Mouse (Mus musculus): ENCODE results near the gene Ikzf2. TPM values are rescaled to one million over a fixed set of nuclear protein-coding genes. Genes with fewer than 3 reads are reported as not detected.

Ikzf2 gene
- 2.6 and 4.2 TPM in 2 replicates for polyA plus RNA-seq (2016; fragmentation: Nextera tagmentation; extraction: Ambion mirVana)

- H3K4me1 ChIP-seq = peaks cover 4% of the 10 kb centered on the region; the same call in 1 of the 2 replicates
- H3K27ac ChIP-seq = peak within 1 kb of the TSS; percentile 94
- no peaks in the 10 kb centered on the region for H3K9me3 ChIP-seq
- peak; percentile 88 for DNase-seq (ENCODE audit: low spot score)
- H3K4me3 ChIP-seq = peak within 1 kb of the TSS; percentile 86
- no peaks in the 10 kb centered on the region for H3K27me3 ChIP-seq (ENCODE audit: insufficient read depth, poor library complexity, severe bottlenecking)
- no peaks in the 10 kb centered on the region for H3K36me3 ChIP-seq
- under 1% methylated on average over 64 of the region's 105 CpGs for WGBS
Observed at GRCm38 (mm10) chr1:69687076-69687991, at the start of gene Ikzf2. TSS of gene Ikzf2 (minus strand) at chr1:69687245.

GRCm38 (mm10) chr1:69729729-69730128 lies 42.7 kb upstream of the Ikzf2 start:
- H3K27ac ChIP-seq = no peak overlapping the region
- no peaks in the 10 kb centered on the region for H3K27me3 ChIP-seq (ENCODE audit: insufficient read depth, poor library complexity, severe bottlenecking)
- WGBS = 54% methylated on average over 1 of the region's 1 CpGs
- H3K36me3 ChIP-seq = no peaks in the 10 kb centered on the region
- H3K4me1 ChIP-seq = peaks cover 14% of the 10 kb centered on the region
- no peak overlapping the region for H3K4me3 ChIP-seq
- DNase-seq (ENCODE audit: low spot score) = no peak
- no peaks in the 10 kb centered on the region for H3K9me3 ChIP-seq

- H3K27ac ChIP-seq = no peak overlapping the region
- DNase-seq (ENCODE audit: low spot score) = no peak
- H3K9me3 ChIP-seq = no peaks in the 10 kb centered on the region
- no peaks in the 10 kb centered on the region for H3K27me3 ChIP-seq (ENCODE audit: insufficient read depth, poor library complexity, severe bottlenecking)
- no peak overlapping the region for H3K4me3 ChIP-seq
- H3K4me1 ChIP-seq = peaks cover 14% of the 10 kb centered on the region
- WGBS = 34% methylated on average over 5 of the region's 5 CpGs
- H3K36me3 ChIP-seq = no peaks in the 10 kb centered on the region
Observed at GRCm38 (mm10) chr1:69729031-69729679, 42.1 kb upstream of the Ikzf2 start.

- H3K9me3 ChIP-seq = no peaks in the 10 kb centered on the region
- no peak overlapping the region for H3K4me3 ChIP-seq
- no peak for DNase-seq (ENCODE audit: low spot score)
- 30% methylated on average over 5 of the region's 5 CpGs for WGBS
- H3K4me1 ChIP-seq = peaks cover 14% of the 10 kb centered on the region
- H3K27me3 ChIP-seq (ENCODE audit: insufficient read depth, poor library complexity, severe bottlenecking) = no peaks in the 10 kb centered on the region
- no peaks in the 10 kb centered on the region for H3K36me3 ChIP-seq
- H3K27ac ChIP-seq = no peak overlapping the region
Observed at GRCm38 (mm10) chr1:69727968-69728367, 40.9 kb upstream of the Ikzf2 start.

- no peak overlapping the region for H3K4me3 ChIP-seq
- no peak for DNase-seq (ENCODE audit: low spot score)
- WGBS = 79% methylated on average over 3 of the region's 3 CpGs
- H3K4me1 ChIP-seq = no peaks in the 10 kb centered on the region
- H3K36me3 ChIP-seq = no peaks in the 10 kb centered on the region
- no peak overlapping the region for H3K27ac ChIP-seq
- no peaks in the 10 kb centered on the region for H3K27me3 ChIP-seq (ENCODE audit: insufficient read depth, poor library complexity, severe bottlenecking)
- H3K9me3 ChIP-seq = no peaks in the 10 kb centered on the region
Observed at GRCm38 (mm10) chr1:69717107-69717506, 30.1 kb upstream of the Ikzf2 start.

- WGBS = 94% methylated on average over 1 of the region's 1 CpGs
- H3K9me3 ChIP-seq = no peaks in the 10 kb centered on the region
- no peaks in the 10 kb centered on the region for H3K36me3 ChIP-seq
- no peaks in the 10 kb centered on the region for H3K4me1 ChIP-seq
- H3K27ac ChIP-seq = no peak overlapping the region
- no peaks in the 10 kb centered on the region for H3K27me3 ChIP-seq (ENCODE audit: insufficient read depth, poor library complexity, severe bottlenecking)
- no peak for DNase-seq (ENCODE audit: low spot score)
- H3K4me3 ChIP-seq = no peak overlapping the region
Observed at GRCm38 (mm10) chr1:69708571-69708970, 21.5 kb upstream of the Ikzf2 start.

- no peak for DNase-seq (ENCODE audit: low spot score)
- Histone ChIP-seq H3K9me3 (no peaks in the 10 kb centered on the region), H3K36me3 (no peaks in the 10 kb centered on the region), H3K27me3 (ENCODE audit: insufficient read depth, poor library complexity, severe bottlenecking) (no peaks in the 10 kb centered on the region), H3K4me3 (no peak overlapping the region), H3K27ac (no peak overlapping the region), H3K4me1 (no peaks in the 10 kb centered on the region)
- WGBS = 89% methylated on average over 3 of the region's 3 CpGs
Observed at GRCm38 (mm10) chr1:69703506-69704156, 16.6 kb upstream of the Ikzf2 start.

GRCm38 (mm10) chr1:69691946-69692345 lies 4.9 kb upstream of the Ikzf2 start:
- no peaks in the 10 kb centered on the region for H3K36me3 ChIP-seq
- H3K9me3 ChIP-seq = no peaks in the 10 kb centered on the region
- no peak for DNase-seq (ENCODE audit: low spot score)
- H3K27ac ChIP-seq = no peak overlapping the region
- H3K4me1 ChIP-seq = no peaks in the 10 kb centered on the region
- H3K4me3 ChIP-seq = no peak overlapping the region
- H3K27me3 ChIP-seq (ENCODE audit: insufficient read depth, poor library complexity, severe bottlenecking) = no peaks in the 10 kb centered on the region
- WGBS = 53% methylated on average over 6 of the region's 6 CpGs

GRCm38 (mm10) chr1:69688961-69689360 lies 1.9 kb upstream of the Ikzf2 start:
- Histone ChIP-seq H3K4me3 (peak overlapping the region; percentile 86), H3K36me3 (no peaks in the 10 kb centered on the region), H3K27ac (no peak overlapping the region), H3K9me3 (no peaks in the 10 kb centered on the region), H3K27me3 (ENCODE audit: insufficient read depth, poor library complexity, severe bottlenecking) (no peaks in the 10 kb centered on the region), H3K4me1 (peaks cover 4% of the 10 kb centered on the region; the same call in 1 of the 2 replicates)
- DNase-seq (ENCODE audit: low spot score) = peak; percentile 80
- WGBS = under 1% methylated on average over 5 of the region's 5 CpGs

GRCm38 (mm10) chr1:69688118-69688517 lies 1.1 kb upstream of the Ikzf2 start:
- Histone ChIP-seq H3K36me3 (no peaks in the 10 kb centered on the region), H3K9me3 (no peaks in the 10 kb centered on the region), H3K27ac (peak overlapping the region; percentile 94; the same call in 1 of the 2 replicates), H3K4me1 (peaks cover 4% of the 10 kb centered on the region; the same call in 1 of the 2 replicates), H3K4me3 (peak overlapping the region; percentile 86), H3K27me3 (ENCODE audit: insufficient read depth, poor library complexity, severe bottlenecking) (no peaks in the 10 kb centered on the region)
- DNase-seq (ENCODE audit: low spot score) = no peak
- 12% methylated on average over 4 of the region's 4 CpGs for WGBS

- Histone ChIP-seq H3K36me3 (no peaks in the 10 kb centered on the region), H3K27ac (peak overlapping the region; percentile 94), H3K4me1 (peaks cover 4% of the 10 kb centered on the region; the same call in 1 of the 2 replicates), H3K27me3 (ENCODE audit: insufficient read depth, poor library complexity, severe bottlenecking) (no peaks in the 10 kb centered on the region), H3K9me3 (no peaks in the 10 kb centered on the region), H3K4me3 (peak overlapping the region; percentile 86)
- DNase-seq (ENCODE audit: low spot score) = no peak
- 0% methylated on average over 6 of the region's 6 CpGs for WGBS
Observed at GRCm38 (mm10) chr1:69686741-69687075, 337 bp downstream of the Ikzf2 start.

GRCm38 (mm10) chr1:69685890-69686490 lies 1.1 kb downstream of the Ikzf2 start:
- H3K27ac ChIP-seq = peak overlapping the region; percentile 76
- no peaks in the 10 kb centered on the region for H3K36me3 ChIP-seq
- WGBS = 2% methylated on average over 11 of the region's 15 CpGs

More at GRCm38 (mm10) chr1:69685890-69686490, 1.1 kb downstream of the Ikzf2 start:
- H3K9me3 ChIP-seq = no peaks in the 10 kb centered on the region
- H3K4me3 ChIP-seq = peak overlapping the region; percentile 86
- peaks cover 4% of the 10 kb centered on the region; the same call in 1 of the 2 replicates for H3K4me1 ChIP-seq
- H3K27me3 ChIP-seq (ENCODE audit: insufficient read depth, poor library complexity, severe bottlenecking) = no peaks in the 10 kb centered on the region
- DNase-seq (ENCODE audit: low spot score) = no peak
